Mouse (Mus musculus) ovary, postnatal 36 days (tissue): Measurements from ENCODE around the gene Tyk2.

Experiments
- DNase-seq: peaks from one replicate; pipeline ENCODE4 v3.0.0; 2022; ENCODE audit warnings: low spot score, mixed read lengths

Tyk2 gene

GRCm38 (mm10) chr9:21114190-21114589 lies 16.9 kb downstream of the Tyk2 start:
- DNase-seq: no peak

GRCm38 (mm10) chr9:21113751-21114150 lies 17.3 kb downstream of the Tyk2 start:
- DNase-seq: no peak

GRCm38 (mm10) chr9:21107607-21108237 lies 23.3 kb downstream of the Tyk2 start:
- no peak for DNase-seq

- DNase-seq: no peak
These were observed 25.1 kb downstream of the Tyk2 start for GRCm38 (mm10) chr9:21105760-21106564.

- no peak for DNase-seq
These were observed 26.2 kb downstream of the Tyk2 start for GRCm38 (mm10) chr9:21104814-21105213.

GRCm38 (mm10) chr9:21102076-21102475 lies 29.0 kb downstream of the Tyk2 start:
- no peak for DNase-seq

GRCm38 (mm10) chr9:21100447-21101161 lies 30.4 kb downstream of the Tyk2 start:
- DNase-seq: no peak

- DNase-seq: no peak
These were observed 33.2 kb downstream of the Tyk2 start for GRCm38 (mm10) chr9:21097793-21098192.

- no peak for DNase-seq
These were observed 35.1 kb downstream of the Tyk2 start for GRCm38 (mm10) chr9:21095958-21096357.

GRCm38 (mm10) chr9:21093423-21093822 lies 37.6 kb downstream of the Tyk2 start:
- no peak for DNase-seq

GRCm38 (mm10) chr9:21091707-21092320 lies 39.2 kb downstream of the Tyk2 start, which contains the start of the genes Gm38431 and Raver1:
TSS of gene Gm38431 (minus strand) at chr9:21091997.
TSS of gene Raver1 (minus strand) at chr9:21092008.
- DNase-seq: peak; percentile 95

- no peak for DNase-seq
These were observed 39.9 kb downstream of the Tyk2 start for GRCm38 (mm10) chr9:21090972-21091706.

- no peak for DNase-seq
These were observed 40.5 kb downstream of the Tyk2 start for GRCm38 (mm10) chr9:21090537-21090936.

- no peak for DNase-seq
These were observed 47.7 kb downstream of the Tyk2 start for GRCm38 (mm10) chr9:21083324-21083723.

- DNase-seq: no peak
These were observed 49.9 kb downstream of the Tyk2 start for GRCm38 (mm10) chr9:21081127-21081526.

- no peak for DNase-seq
These were observed 55.4 kb downstream of the Tyk2 start for GRCm38 (mm10) chr9:21075625-21076024.

- no peak for DNase-seq
These were observed 56.9 kb downstream of the Tyk2 start for GRCm38 (mm10) chr9:21074173-21074572.

GRCm38 (mm10) chr9:21073044-21073840 lies 57.8 kb downstream of the Tyk2 start, which contains the start of the genes Gm49373 and Fdx1l:
TSS of gene Gm49373 (minus strand) at chr9:21073096.
TSS of gene Fdx1l (minus strand) at chr9:21073614.
- DNase-seq: peak; percentile 86

- DNase-seq: no peak
These were observed 58.4 kb downstream of the Tyk2 start for GRCm38 (mm10) chr9:21072641-21073040.

GRCm38 (mm10) chr9:21067006-21067684 lies 63.9 kb downstream of the Tyk2 start, which contains the start of gene Zglp1:
TSS of gene Zglp1 (minus strand) at chr9:21067093.
- DNase-seq: no peak
